Mouse (Mus musculus) left cerebral cortex, adult 2 months (tissue): Measurements from ENCODE around the gene Nell1. TPM values are rescaled to one million over a fixed set of nuclear protein-coding genes. Genes with fewer than 3 reads are reported as not detected.

Source experiments
- DNase-seq, 2 experiments: peaks; one replicate each; pipeline ENCODE4 v3.0.0; 2021 to 2022; ENCODE audit warnings: low spot score in 2 of 2, mixed read lengths in 1 of 2; ENCODE audit errors: extremely low spot score in 1 of 2
- H3K27ac ChIP-seq: fragments of 200-600 bp; 2 replicates; pipeline ENCODE4 v1.8.1; 2022
- H3K4me3 ChIP-seq: fragments of 200-600 bp; 2 replicates; pipeline ENCODE4 v1.8.1; 2022
- CTCF ChIP-seq: fragments of 200-600 bp; IDR thresholded peaks from 2 replicates; pipeline ENCODE4 v1.8.1; 2022; ENCODE audit warnings: antibody characterized with exemption, mild to moderate bottlenecking, moderate library complexity
- intact Hi-C: fragments of 180-260 bp; cut with DNase I; formaldehyde crosslinking; loops from one replicate; pipeline ENCODE4 v1.15.1; 2025
- total RNA-seq, 2 experiments: library from RNA; stranded (reverse); gene quantifications; 2 replicates each; pipeline ENCODE4 v1.2.3; 2021

The Nell1 gene
- total RNA-seq, 2 experiments from 2014 or later = 65.5 to 66.5 TPM

DNA sequence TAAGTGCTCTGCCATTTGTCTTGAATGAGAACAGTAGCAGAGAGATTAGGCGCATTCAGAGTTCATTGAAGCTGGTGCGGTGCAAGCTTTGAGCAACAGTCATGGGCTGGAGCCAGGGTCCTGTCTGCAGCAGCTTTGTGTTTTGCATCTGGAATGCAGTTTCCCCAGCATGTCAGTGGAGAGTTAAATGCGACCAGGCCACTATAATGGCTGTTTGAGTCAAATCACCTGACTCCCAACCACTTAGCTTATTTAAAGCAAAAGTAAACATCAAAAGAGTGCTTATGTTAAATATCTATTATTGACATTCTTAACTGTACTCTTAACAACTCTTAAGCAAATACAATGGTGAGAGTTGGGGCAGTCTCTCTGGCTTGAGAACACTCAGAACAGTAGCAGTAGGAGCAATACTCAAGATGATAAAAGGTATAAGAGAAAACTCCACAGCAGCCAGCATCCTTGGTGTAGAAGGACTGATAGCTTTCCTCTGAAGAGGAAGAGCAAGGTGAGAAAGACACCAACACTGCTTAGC lies 220.5 kb downstream of the Nell1 start:
- no peak overlapping the region for H3K4me3 ChIP-seq
- H3K27ac ChIP-seq = no peak overlapping the region
- no peak for TF ChIP-seq CTCF
- intact Hi-C loops = no loop called here
- no peak for DNase-seq

DNA sequence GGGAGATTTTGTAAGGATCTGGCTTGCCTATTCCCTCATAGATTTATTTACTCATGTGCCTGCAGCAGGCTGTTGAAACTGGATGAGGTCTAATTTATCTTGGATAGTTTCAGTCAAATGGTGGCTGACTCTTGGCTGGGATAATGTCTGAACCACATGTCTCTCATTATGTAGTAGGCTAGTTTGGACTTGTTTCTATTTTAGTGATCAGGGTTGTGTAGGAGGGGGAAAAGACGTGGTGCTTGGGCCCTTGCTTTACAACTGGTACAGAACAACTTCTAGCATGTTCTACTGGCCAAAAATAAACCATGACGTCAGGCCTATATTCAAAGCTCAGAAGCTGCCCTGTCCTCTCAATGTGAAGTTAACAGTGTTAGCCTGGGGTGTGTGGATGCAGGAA lies 230.6 kb downstream of the Nell1 start:
- intact Hi-C loops = no loop called here
- no peak for DNase-seq
- Histone ChIP-seq H3K4me3 (no peak overlapping the region), H3K27ac (no peak overlapping the region)
- TF ChIP-seq CTCF = no peak

DNA sequence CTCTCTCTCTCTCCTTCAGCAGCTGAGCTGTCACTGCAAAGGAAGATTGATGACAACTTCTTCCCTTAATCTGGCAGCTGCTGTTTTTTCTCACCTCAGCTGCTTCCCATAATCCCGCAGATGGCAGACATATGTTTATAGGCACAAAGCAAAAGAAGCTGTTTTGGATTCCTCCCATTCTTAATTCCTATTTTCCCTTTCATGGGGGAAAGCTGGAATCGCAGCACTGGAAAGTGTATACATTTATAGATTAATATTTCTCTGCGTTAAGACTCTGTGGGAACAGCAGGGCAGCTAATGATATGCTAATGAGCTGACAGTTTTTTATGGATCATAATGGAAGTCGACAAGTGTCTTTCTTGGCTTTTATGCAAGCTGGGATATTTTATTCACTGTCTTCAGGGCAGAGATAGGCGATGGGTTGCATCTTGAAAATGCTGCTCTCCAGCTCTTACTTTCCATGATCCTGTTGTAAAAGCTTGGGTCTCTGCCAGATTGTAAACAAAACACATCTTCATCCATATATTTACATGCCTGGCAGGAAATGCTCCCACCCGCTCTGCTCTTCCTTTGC lies 236.1 kb downstream of the Nell1 start:
- Histone ChIP-seq H3K27ac (no peak overlapping the region), H3K4me3 (no peak overlapping the region)
- DNase-seq = no peak
- no peak for TF ChIP-seq CTCF
- intact Hi-C loops = no loop called here

DNA sequence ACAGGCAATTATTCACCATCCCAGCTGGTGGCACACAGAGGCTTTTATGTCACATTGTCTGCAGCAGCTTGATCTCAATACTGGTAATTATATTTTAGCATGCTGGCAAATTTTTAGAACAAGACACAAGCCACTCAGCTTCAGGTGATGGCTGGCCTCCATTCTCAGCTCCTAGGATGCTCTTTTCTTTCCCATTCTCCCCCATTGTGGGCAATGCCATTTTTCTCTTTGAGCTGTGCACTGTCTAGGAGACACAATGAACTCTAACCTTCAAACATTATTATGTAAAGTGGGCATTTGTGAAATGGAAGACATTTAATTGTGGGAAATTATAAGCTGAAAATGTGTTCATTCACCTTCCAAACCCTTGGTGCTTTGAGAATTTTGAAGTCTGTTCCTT lies 247.2 kb downstream of the Nell1 start:
- Histone ChIP-seq H3K27ac (no peak overlapping the region), H3K4me3 (no peak overlapping the region)
- no peak for DNase-seq
- TF ChIP-seq CTCF = no peak
- intact Hi-C loops = no loop called here

DNA sequence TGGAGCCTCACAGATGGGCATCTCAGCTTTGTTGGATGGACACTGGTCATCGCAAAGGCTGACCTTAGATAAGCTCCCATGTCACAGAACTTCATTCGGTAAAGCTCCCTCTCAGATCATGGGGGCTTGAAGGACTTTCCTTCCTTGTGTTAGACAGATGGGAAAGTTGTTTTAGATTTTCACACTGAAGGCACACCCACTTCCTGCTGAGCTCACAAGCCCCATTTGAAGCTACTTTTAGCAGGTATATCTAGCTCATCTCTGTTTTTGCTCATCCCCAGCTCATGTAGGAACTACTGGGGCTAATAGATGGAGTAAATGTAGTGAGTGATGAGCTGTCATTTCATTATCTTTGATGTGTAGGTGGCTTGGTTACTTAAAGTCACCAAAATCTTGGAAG lies 252.0 kb downstream of the Nell1 start:
- Histone ChIP-seq H3K27ac (no peak overlapping the region), H3K4me3 (no peak overlapping the region)
- no peak for TF ChIP-seq CTCF
- intact Hi-C loops = no loop called here
- DNase-seq = no peak

DNA sequence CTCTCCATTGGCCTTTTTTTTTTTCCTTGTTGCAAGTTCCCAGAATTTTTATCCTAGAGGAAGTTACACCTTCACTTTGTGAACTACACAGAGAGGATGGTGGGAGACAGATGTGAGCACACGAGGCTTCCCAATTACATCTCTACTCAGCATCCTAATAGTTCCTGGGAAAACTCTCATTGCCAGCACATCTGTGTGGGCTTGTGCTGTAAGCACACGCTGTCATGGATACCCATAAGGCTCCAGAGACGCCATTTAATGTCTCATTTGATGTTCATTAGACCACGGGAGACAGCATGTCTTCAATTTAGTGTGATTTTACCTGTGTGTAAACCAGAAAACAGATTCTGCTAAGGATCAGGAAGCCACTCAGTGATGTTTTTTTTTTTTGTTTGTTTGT lies 253.6 kb downstream of the Nell1 start:
- Histone ChIP-seq H3K4me3 (no peak overlapping the region), H3K27ac (no peak overlapping the region)
- no peak for TF ChIP-seq CTCF
- no peak for DNase-seq
- intact Hi-C loops = no loop called here

DNA sequence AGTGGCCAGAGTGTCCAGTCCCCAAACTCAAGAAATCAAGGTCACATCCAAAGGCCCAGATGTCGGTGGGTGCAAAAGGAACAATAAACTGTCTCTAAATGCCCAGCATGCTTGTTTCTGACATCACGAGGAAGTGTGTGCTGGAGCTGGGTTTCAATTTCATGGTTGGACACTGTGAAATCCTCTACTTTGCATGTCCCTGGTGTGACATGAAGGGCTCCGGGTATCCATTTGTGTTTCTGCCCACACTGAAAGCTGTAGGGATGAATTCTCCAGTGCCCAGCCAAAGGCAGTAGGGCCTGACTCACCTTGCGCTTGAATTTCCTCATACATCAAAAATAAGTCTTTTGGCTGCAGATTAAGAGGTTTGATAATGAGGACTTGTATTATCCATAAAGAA lies 266.5 kb downstream of the Nell1 start:
- intact Hi-C loops = loop anchor here (10.0 kb wide), 1 partner anchor 1194 kb away; no protein-coding TSS in a partner anchor
- no peak for TF ChIP-seq CTCF

DNA sequence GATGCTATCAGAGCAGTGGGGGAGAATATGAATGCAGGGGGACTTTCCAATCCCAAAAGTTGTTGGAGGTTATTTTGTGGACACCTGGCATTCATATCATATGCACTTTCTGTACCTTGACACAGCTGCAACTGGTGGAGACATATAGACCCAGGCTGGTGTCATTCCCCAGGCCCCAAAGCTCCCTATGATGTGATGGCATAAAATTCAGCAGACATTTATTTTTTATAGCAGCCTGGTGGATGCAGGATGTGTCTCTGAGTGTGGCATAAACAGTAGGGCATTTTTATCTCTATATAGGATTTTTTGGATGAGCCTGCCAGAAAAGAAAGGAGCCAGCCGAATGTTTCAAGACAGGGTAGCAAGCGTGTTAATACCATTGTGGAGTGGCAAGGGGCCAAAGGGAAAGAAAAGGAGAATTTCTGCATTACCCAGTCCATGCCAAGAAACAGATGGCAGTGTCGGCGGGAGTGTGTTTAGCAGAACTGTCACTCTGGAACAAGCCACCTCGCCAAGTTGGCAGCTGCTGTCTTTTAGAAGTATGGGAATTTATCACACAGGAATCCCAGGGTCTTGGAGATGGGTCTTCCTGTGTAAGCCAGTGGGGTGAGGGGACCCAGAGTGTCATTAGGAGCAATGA lies 267.1 kb downstream of the Nell1 start:
- H3K4me3 ChIP-seq = no peak overlapping the region
- intact Hi-C loops = loop anchor here (10.0 kb wide), 1 partner anchor 1193 kb away; no protein-coding TSS in a partner anchor
- no peak; the same call in 1 of the 2 replicates for TF ChIP-seq CTCF
- H3K27ac ChIP-seq = peak overlapping the region; percentile 7; the same call in 1 of the 2 replicates
- DNase-seq = peak; percentile 78 to 85

More for the DNA sequence above, 266.5 kb downstream of the Nell1 start:
- H3K27ac ChIP-seq = peak overlapping the region; percentile 7; the same call in 1 of the 2 replicates
- no peak overlapping the region for H3K4me3 ChIP-seq
- DNase-seq = no peak

DNA sequence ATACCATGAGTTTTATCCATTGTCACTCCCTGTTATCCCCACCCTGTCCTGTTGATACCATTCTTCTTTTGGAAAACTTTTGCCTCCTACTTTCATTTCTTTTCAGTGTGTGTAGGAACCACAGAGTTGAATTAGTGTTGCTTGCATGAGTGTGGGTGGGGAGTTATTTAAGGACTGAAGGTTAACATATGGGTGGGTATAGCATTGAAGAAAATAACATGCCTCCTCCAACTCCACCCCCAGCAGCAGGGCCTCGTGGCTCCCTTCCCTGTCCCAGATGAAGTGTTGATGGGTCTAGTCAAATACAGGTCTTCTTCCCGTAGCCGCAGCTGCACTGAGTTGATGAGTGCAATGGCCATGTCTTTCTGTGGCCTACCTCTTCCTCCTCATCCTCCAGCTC lies 278.5 kb downstream of the Nell1 start:
- H3K4me3 ChIP-seq = no peak overlapping the region
- no peak for TF ChIP-seq CTCF
- intact Hi-C loops = loop anchor here (10.0 kb wide), 1 partner anchor 232 kb away; no protein-coding TSS in a partner anchor
- no peak for DNase-seq
- H3K27ac ChIP-seq = no peak overlapping the region

DNA sequence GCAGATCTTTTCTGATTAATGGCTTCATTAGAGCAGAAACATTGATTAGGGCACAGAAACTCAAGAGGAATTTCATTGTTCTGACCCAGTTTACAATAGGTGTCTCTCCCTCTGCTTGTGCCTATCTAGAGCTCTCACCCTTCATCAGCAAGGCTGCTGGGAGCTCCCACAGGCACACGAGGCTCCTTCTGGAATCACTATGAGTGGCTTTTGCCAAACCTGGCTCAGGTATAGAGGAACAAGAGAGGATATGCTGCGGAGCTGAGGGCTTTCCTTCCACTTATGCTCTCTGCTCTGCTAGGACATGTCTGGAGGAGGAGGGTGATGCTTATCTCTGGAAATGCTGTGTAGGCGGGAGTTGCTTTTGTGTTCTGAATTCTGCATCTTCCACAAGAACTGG lies 285.4 kb downstream of the Nell1 start:
- Histone ChIP-seq H3K4me3 (no peak overlapping the region), H3K27ac (no peak overlapping the region)
- no peak for TF ChIP-seq CTCF
- no peak for DNase-seq
- intact Hi-C loops = no loop called here

DNA sequence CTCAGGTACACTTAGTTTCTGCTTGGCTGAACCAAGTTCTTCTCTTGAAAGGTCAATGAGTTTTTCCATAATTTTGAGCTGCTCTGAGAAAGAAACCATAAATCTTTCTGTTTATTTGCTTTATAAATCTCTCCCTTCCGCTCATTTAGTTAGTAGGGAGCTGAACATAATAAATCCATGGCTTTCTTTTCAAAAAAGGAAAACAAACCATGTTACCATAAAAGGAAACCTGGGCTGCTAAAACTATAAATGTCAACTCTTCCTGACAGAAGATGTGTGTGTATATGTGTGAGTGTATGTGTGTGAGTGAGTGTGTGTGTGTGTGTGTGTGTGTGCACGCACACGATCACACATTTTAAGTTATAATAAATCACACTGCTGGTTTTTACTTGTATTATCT lies 320.8 kb downstream of the Nell1 start:
- no peak overlapping the region for H3K27ac ChIP-seq
- TF ChIP-seq CTCF = no peak
- intact Hi-C loops = no loop called here
- no peak overlapping the region for H3K4me3 ChIP-seq
- no peak for DNase-seq

DNA sequence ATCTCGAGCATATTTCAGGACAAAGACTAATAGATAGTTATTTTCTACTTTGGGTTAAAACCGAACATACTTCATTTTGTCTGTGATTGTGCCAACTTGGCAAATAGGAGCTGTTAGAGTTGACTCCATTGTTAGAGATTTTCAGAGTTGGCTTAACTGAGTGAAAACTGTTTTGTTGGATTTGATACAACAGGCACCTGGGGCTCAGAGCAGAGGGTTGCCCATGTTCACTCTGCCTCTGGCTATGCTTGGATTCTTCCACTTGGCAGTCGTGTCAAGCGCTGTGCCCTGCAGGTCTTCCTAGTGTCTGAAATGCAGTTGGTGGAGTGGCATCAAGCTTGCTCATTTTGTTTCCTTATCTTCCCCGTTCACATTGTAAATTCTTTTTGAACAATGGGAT lies 363.6 kb downstream of the Nell1 start:
- Histone ChIP-seq H3K4me3 (no peak overlapping the region), H3K27ac (no peak overlapping the region)
- no peak for TF ChIP-seq CTCF
- DNase-seq = no peak
- intact Hi-C loops = no loop called here

DNA sequence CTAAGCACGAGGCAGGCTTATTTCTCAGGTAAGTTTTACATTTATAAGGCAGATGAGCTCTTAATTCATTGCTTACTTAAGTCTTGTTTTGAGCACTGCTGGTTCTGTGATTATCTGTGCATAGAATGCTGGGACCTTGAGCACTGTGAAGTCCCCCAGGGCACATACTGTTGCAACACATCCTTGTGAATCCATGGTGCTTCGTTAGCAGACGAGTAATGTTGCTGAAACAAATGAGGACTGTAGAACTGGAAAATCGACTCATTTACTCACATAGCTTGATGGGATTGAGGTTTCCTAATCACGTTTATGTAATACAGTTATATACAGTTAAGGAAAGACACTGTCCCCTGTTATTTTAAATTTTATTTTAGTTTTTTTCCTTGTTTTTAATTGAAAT lies 364.1 kb downstream of the Nell1 start:
- intact Hi-C loops = no loop called here
- Histone ChIP-seq H3K27ac (no peak overlapping the region), H3K4me3 (no peak overlapping the region)
- no peak for TF ChIP-seq CTCF
- DNase-seq = no peak
